Mouse (Mus musculus) lung, postnatal 14 days (tissue): ENCODE results near the gene Jarid2.
"Not testable (repeated sequence)": the region's sequence is repeated elsewhere in the genome, so short reads cannot be mapped to it uniquely, and the experiment has no call there.

Source experiments
- DNase-seq: peaks from one replicate; pipeline ENCODE4 v3.0.0; 2021

Jarid2 gene

GRCm38 (mm10) chr13:44729424-44729971 is at the start of gene Jarid2:
Jarid2 (plus strand) TSS chr13:44729474.
- peak; percentile 37 for DNase-seq

- no peak for DNase-seq
Measured at GRCm38 (mm10) chr13:44681051-44681450, 48.2 kb upstream of the Jarid2 start.

- no peak for DNase-seq
Measured at GRCm38 (mm10) chr13:44688140-44688539, 41.1 kb upstream of the Jarid2 start.

GRCm38 (mm10) chr13:44697628-44698027 is 31.6 kb upstream of the Jarid2 start:
- DNase-seq = no peak

GRCm38 (mm10) chr13:44704036-44704801 is 25.1 kb upstream of the Jarid2 start:
- DNase-seq = no peak

GRCm38 (mm10) chr13:44705031-44705742 is 24.1 kb upstream of the Jarid2 start:
- no peak for DNase-seq

GRCm38 (mm10) chr13:44705743-44706044 is 23.6 kb upstream of the Jarid2 start:
- DNase-seq = no peak

GRCm38 (mm10) chr13:44706206-44706915 is 22.9 kb upstream of the Jarid2 start:
- no peak for DNase-seq

- DNase-seq = no peak
Measured at GRCm38 (mm10) chr13:44707176-44707575, 22.1 kb upstream of the Jarid2 start.

- no peak for DNase-seq
Measured at GRCm38 (mm10) chr13:44708336-44709017, 20.8 kb upstream of the Jarid2 start.

GRCm38 (mm10) chr13:44709747-44710480 is 19.4 kb upstream of the Jarid2 start:
- DNase-seq = no peak

GRCm38 (mm10) chr13:44711062-44711461 is 18.2 kb upstream of the Jarid2 start:
- no peak for DNase-seq

- DNase-seq = no peak
Measured at GRCm38 (mm10) chr13:44711882-44712281, 17.4 kb upstream of the Jarid2 start.

- no peak for DNase-seq
Measured at GRCm38 (mm10) chr13:44715187-44715885, 13.9 kb upstream of the Jarid2 start.

- DNase-seq = no peak
Measured at GRCm38 (mm10) chr13:44717838-44718237, 11.4 kb upstream of the Jarid2 start.

GRCm38 (mm10) chr13:44718465-44718864 is 10.8 kb upstream of the Jarid2 start:
- not testable (repeated sequence) for DNase-seq

GRCm38 (mm10) chr13:44720094-44720493 is 9.2 kb upstream of the Jarid2 start:
- DNase-seq = no peak

GRCm38 (mm10) chr13:44721891-44722547 is 7.3 kb upstream of the Jarid2 start:
- no peak for DNase-seq

- DNase-seq = not testable (repeated sequence)
Measured at GRCm38 (mm10) chr13:44723522-44723921, 5.8 kb upstream of the Jarid2 start.

- DNase-seq = no peak
Measured at GRCm38 (mm10) chr13:44728145-44728880, 961 bp upstream of the Jarid2 start.
